Mouse (Mus musculus): ENCODE results near the gene Fsd2. TPM values are rescaled to one million over a fixed set of nuclear protein-coding genes. Genes with fewer than 3 reads are reported as not detected.
A peak's percentile ranks its signal among the peaks of the same experiment; 100 is the strongest.

Fsd2 gene
- polyA plus RNA-seq, 1 experiment from 2014 or later, result 0.17 TPM

DNA sequence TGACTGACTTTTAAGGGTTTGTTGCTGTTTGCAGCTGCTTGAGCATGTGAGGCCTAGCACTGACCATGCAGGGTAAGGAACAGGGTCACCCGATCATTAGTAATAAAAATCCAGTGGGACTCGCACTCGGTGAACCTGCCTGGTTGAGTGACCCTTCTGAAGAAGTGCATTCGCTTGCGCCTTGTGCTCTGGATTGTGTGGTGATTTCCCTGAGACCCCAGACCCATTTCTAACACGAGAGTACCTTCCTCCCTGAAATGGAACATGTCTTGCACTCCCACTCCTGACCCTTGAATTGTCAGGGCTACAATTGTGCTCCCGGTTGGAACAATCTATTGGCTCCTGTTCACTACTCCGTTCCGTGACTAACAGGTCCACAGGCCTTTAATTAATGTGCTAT is 74.1 kb downstream of the Fsd2 start:
- Histone ChIP-seq H3K4me3 (ENCODE audit: low read depth, low read length) (peak overlapping the region; percentile 44; the same call in 1 of the 2 replicates), H3K27me3 (ENCODE audit: control insufficient read depth, insufficient read depth, low read length) (no peaks in the 10 kb centered on the region), H3K27ac (ENCODE audit: low read length) (no peak overlapping the region), H3K9ac (replicated peaks; ENCODE audit: low read depth, low read length) (no peak overlapping the region), H3K9me3 (ENCODE audit: control insufficient read depth, low read depth, low read length) (no peaks in the 10 kb centered on the region), H3K4me1 (ENCODE audit: control insufficient read depth, insufficient read depth, low read length) (no peaks in the 10 kb centered on the region), H3K36me3 (ENCODE audit: control insufficient read depth, insufficient read depth, low read length) (no peaks in the 10 kb centered on the region), H3K4me2 (replicated peaks; ENCODE audit: low read depth, low read length) (no peak overlapping the region)
- ATAC-seq (ENCODE audit: insufficient number of reproducible peaks, insufficient read depth, low FRiP score, low read depth), result no peak
- WGBS, result 47% methylated on average over 9 of the region's 9 CpGs

DNA sequence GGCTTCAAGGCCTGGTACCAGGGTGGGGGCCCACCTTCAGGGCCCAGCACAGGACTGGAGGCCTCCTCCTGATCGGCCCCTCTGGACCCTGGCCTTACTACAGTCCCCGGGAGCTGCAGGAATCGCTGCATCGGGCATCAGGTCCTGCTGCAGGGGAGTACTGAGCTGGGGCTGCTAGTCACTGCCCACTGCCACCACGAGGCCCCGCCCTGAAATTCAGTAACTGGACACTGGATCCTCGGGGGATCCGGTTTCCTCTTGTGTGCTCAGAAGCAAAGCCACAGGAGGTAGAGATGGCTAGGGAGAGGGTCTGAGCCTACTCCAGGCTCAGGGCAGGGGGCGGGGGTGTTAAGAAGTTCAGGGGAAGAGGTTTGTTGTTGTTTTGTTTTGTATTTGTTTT is 77.1 kb downstream of the Fsd2 start:
- no peak overlapping the region for H3K27ac ChIP-seq (ENCODE audit: low read length)
- no peak overlapping the region for H3K4me2 ChIP-seq (replicated peaks; ENCODE audit: low read depth, low read length)
- H3K9ac ChIP-seq (replicated peaks; ENCODE audit: low read depth, low read length), result no peak overlapping the region
- no peak overlapping the region for H3K4me3 ChIP-seq (ENCODE audit: low read depth, low read length)
- no peak for ATAC-seq (ENCODE audit: insufficient number of reproducible peaks, insufficient read depth, low FRiP score, low read depth)
- H3K27me3 ChIP-seq (ENCODE audit: control insufficient read depth, insufficient read depth, low read length), result no peaks in the 10 kb centered on the region
- no peaks in the 10 kb centered on the region for H3K4me1 ChIP-seq (ENCODE audit: control insufficient read depth, insufficient read depth, low read length)
- WGBS, result 9% methylated on average over 9 of the region's 9 CpGs
- H3K36me3 ChIP-seq (ENCODE audit: control insufficient read depth, insufficient read depth, low read length), result no peaks in the 10 kb centered on the region
- no peaks in the 10 kb centered on the region for H3K9me3 ChIP-seq (ENCODE audit: control insufficient read depth, low read depth, low read length)

MicroRNAs within 50 kb of the gene (microRNA counts, 519-probe panel; counts per million panel counts)
- microRNA mmu-miR-1839-3p, result not detected
- 2,779 counts per million, percentile 47 among the panel's probes with 10 or more counts for microRNA mmu-miR-1839-5p

Other genes with a start within 250 kb of the Fsd2 start
- 1,419 and 1,515 TPM in 2 replicates for gene Rps17, start 221.7 kb downstream of the Fsd2 start, polyA plus RNA-seq (2014; fragmentation: Nextera tagmentation; extraction: Ambion mirVana)
- gene Cpeb1, start 111.5 kb downstream of the Fsd2 start, polyA plus RNA-seq (2014; fragmentation: Nextera tagmentation; extraction: Ambion mirVana), result 0.91 and 1.4 TPM in 2 replicates
- gene Ap3b2, start 73.0 kb downstream of the Fsd2 start, polyA plus RNA-seq (2014; fragmentation: Nextera tagmentation; extraction: Ambion mirVana), result 5.5 and 5.6 TPM in 2 replicates
- gene BC048679, start 68.7 kb downstream of the Fsd2 start, polyA plus RNA-seq (2014; fragmentation: Nextera tagmentation; extraction: Ambion mirVana), result not detected in 2 replicates
- gene Whamm, start 4.3 kb upstream of the Fsd2 start, polyA plus RNA-seq (2014; fragmentation: Nextera tagmentation; extraction: Ambion mirVana), result 5.0 and 7.3 TPM in 2 replicates
- gene Homer2, start 140.6 kb upstream of the Fsd2 start, polyA plus RNA-seq (2014; fragmentation: Nextera tagmentation; extraction: Ambion mirVana), result 19.5 and 21.9 TPM in 2 replicates
- 131 and 134 TPM in 2 replicates for gene Ramac, start 196.0 kb upstream of the Fsd2 start, polyA plus RNA-seq (2014; fragmentation: Nextera tagmentation; extraction: Ambion mirVana)
- 52.2 and 55.6 TPM in 2 replicates for gene 3110040N11Rik, start 222.5 kb upstream of the Fsd2 start, polyA plus RNA-seq (2014; fragmentation: Nextera tagmentation; extraction: Ambion mirVana)

All from stomach, embryonic 14.5 days (tissue).